Mouse (Mus musculus) midbrain, embryonic 10.5 days (tissue): Measurements from ENCODE around the gene Hps6. TPM values are rescaled to one million over a fixed set of nuclear protein-coding genes. Genes with fewer than 3 reads are reported as not detected.
"Not testable (repeated sequence)": the region's sequence is repeated elsewhere in the genome, so short reads cannot be mapped to it uniquely, and the experiment has no call there.

Experiments used
- DNase-seq: peaks from one replicate; pipeline ENCODE4 v3.0.0-alpha.2; 2017; ENCODE audit warnings: low spot score
- H3K27ac ChIP-seq: fragments of 300-500 bp; sonication (generic); replicated peaks from 2 replicates; pipeline ENCODE4 v1.5.1; 2016; ENCODE audit warnings: mild to moderate bottlenecking
- H3K27me3 ChIP-seq: fragments of 300-500 bp; sonication (generic); 2 replicates; pipeline ENCODE4 v1.6.1; 2016; ENCODE audit warnings: low read depth, mild to moderate bottlenecking; ENCODE audit not compliant: poor library complexity, severe bottlenecking
- H3K36me3 ChIP-seq: fragments of 300-500 bp; sonication (generic); 2 replicates; pipeline ENCODE4 v1.6.1; 2016; ENCODE audit warnings: mild to moderate bottlenecking, moderate library complexity
- H3K4me1 ChIP-seq: fragments of 300-500 bp; sonication (generic); 2 replicates; pipeline ENCODE4 v1.6.1; 2016
- H3K4me3 ChIP-seq: fragments of 300-500 bp; sonication (generic); 2 replicates; pipeline ENCODE4 v1.5.1; 2016; ENCODE audit warnings: mild to moderate bottlenecking, moderate library complexity
- H3K9me3 ChIP-seq: fragments of 300-500 bp; sonication (generic); replicated peaks from 2 replicates; pipeline ENCODE4 v1.6.1; 2016; ENCODE audit warnings: mild to moderate bottlenecking
- WGBS: fragments of 180-500 bp; shearing (Covaris S2); methylation state at CpG from one replicate; pipeline ENCODE4 v1.1.7; 2016; 5-methylcytosine and 5-hydroxymethylcytosine counted together
- polyA plus RNA-seq: library from polyadenylated mRNA; unstranded; fragments of >200 nt; fragmentation: Nextera tagmentation; extraction: Ambion mirVana; gene quantifications from 2 replicates; pipeline ENCODE4 v1.2.1, GENCODE M21; 2016

Hps6 gene
- polyA plus RNA-seq = 4.3 and 4.7 TPM in 2 replicates

- peak within 1 kb of the TSS; percentile 78 for H3K4me3 ChIP-seq
- H3K4me1 ChIP-seq = peaks cover 30% of the 10 kb centered on the region
- DNase-seq = peak; percentile 72
- H3K36me3 ChIP-seq = no peaks in the 10 kb centered on the region; the same call in 1 of the 2 replicates
- H3K27me3 ChIP-seq = peaks cover 32% of the 10 kb centered on the region
- H3K27ac ChIP-seq = peak within 1 kb of the TSS; percentile 79
- WGBS = 1% methylated on average over 70 of the region's 70 CpGs
- no peaks in the 10 kb centered on the region for H3K9me3 ChIP-seq
These were observed at the start of gene Hps6 for GRCm38 (mm10) chr19:46003371-46004226. Gene Hps6, plus strand, starts transcription at chr19:46003508.

- Histone ChIP-seq H3K27me3 (no peaks in the 10 kb centered on the region), H3K36me3 (peaks cover 28% of the 10 kb centered on the region), H3K9me3 (no peaks in the 10 kb centered on the region), H3K4me3 (no peak overlapping the region), H3K27ac (no peak overlapping the region), H3K4me1 (no peaks in the 10 kb centered on the region)
- WGBS = 92% methylated on average over 7 of the region's 7 CpGs
- no peak for DNase-seq
These were observed 46.6 kb upstream of the Hps6 start for GRCm38 (mm10) chr19:45956736-45957135.

- Histone ChIP-seq H3K9me3 (no peaks in the 10 kb centered on the region), H3K36me3 (peaks cover 38% of the 10 kb centered on the region), H3K27me3 (no peaks in the 10 kb centered on the region), H3K4me3 (no peak overlapping the region), H3K4me1 (no peaks in the 10 kb centered on the region), H3K27ac (no peak overlapping the region)
- DNase-seq = no peak
- 46% methylated on average over 5 of the region's 5 CpGs for WGBS
These were observed 42.5 kb upstream of the Hps6 start for GRCm38 (mm10) chr19:45960770-45961169.

- peaks cover 8% of the 10 kb centered on the region for H3K36me3 ChIP-seq
- H3K4me3 ChIP-seq = no peak overlapping the region
- no peak overlapping the region for H3K27ac ChIP-seq
- no peaks in the 10 kb centered on the region for H3K4me1 ChIP-seq
- no peaks in the 10 kb centered on the region for H3K27me3 ChIP-seq
- no peaks in the 10 kb centered on the region for H3K9me3 ChIP-seq
- no peak for DNase-seq
These were observed 18.9 kb upstream of the Hps6 start for GRCm38 (mm10) chr19:45984379-45984778.

- 98% methylated on average over 3 of the region's 3 CpGs for WGBS
- Histone ChIP-seq H3K36me3 (peaks cover 9% of the 10 kb centered on the region), H3K4me3 (no peak overlapping the region), H3K9me3 (no peaks in the 10 kb centered on the region), H3K27ac (no peak overlapping the region), H3K27me3 (no peaks in the 10 kb centered on the region), H3K4me1 (no peaks in the 10 kb centered on the region)
- DNase-seq = no peak
These were observed 15.1 kb upstream of the Hps6 start for GRCm38 (mm10) chr19:45988238-45988637.

GRCm38 (mm10) chr19:45991171-45991570 is 12.1 kb upstream of the Hps6 start:
- 94% methylated on average over 3 of the region's 3 CpGs for WGBS
- Histone ChIP-seq H3K36me3 (peaks cover 31% of the 10 kb centered on the region), H3K27ac (no peak overlapping the region), H3K4me3 (no peak overlapping the region), H3K9me3 (peaks cover 18% of the 10 kb centered on the region), H3K4me1 (no peaks in the 10 kb centered on the region), H3K27me3 (no peaks in the 10 kb centered on the region)
- no peak for DNase-seq

- H3K27ac ChIP-seq, H3K4me3 ChIP-seq, H3K27me3 ChIP-seq, DNase-seq, H3K4me1 ChIP-seq: not testable (repeated sequence)
- H3K36me3 ChIP-seq = peaks cover 23% of the 10 kb centered on the region
- WGBS = 92% methylated on average over 6 of the region's 6 CpGs
- H3K9me3 ChIP-seq = peaks cover 18% of the 10 kb centered on the region
These were observed 9.9 kb upstream of the Hps6 start for GRCm38 (mm10) chr19:45993441-45993840.

GRCm38 (mm10) chr19:45993981-45994737 is 9.1 kb upstream of the Hps6 start:
- Histone ChIP-seq H3K4me1 (peaks cover 13% of the 10 kb centered on the region), H3K27me3 (no peaks in the 10 kb centered on the region)

GRCm38 (mm10) chr19:45997365-45997764 is 5.9 kb upstream of the Hps6 start:
- H3K4me1 ChIP-seq = peaks cover 13% of the 10 kb centered on the region
- H3K36me3 ChIP-seq = peaks cover 22% of the 10 kb centered on the region
- H3K27me3 ChIP-seq = peaks cover 4% of the 10 kb centered on the region
- WGBS = 72% methylated on average over 5 of the region's 5 CpGs
- H3K9me3 ChIP-seq = peaks cover 18% of the 10 kb centered on the region
- H3K27ac ChIP-seq = peak overlapping the region; percentile 94
- peak overlapping the region; percentile 69 for H3K4me3 ChIP-seq
- no peak for DNase-seq

More at GRCm38 (mm10) chr19:45993981-45994737, 9.1 kb upstream of the Hps6 start:
- 94% methylated on average over 13 of the region's 13 CpGs for WGBS
- DNase-seq = no peak
- H3K4me3 ChIP-seq = no peak overlapping the region
- H3K9me3 ChIP-seq = peaks cover 18% of the 10 kb centered on the region
- H3K36me3 ChIP-seq = peaks cover 23% of the 10 kb centered on the region
- no peak overlapping the region for H3K27ac ChIP-seq

GRCm38 (mm10) chr19:45997785-45998693 is 5.3 kb upstream of the Hps6 start, which contains the start of gene Armh3:
Gene Armh3, minus strand, starts transcription at chr19:45998488.
- H3K27me3 ChIP-seq = peaks cover 9% of the 10 kb centered on the region
- H3K36me3 ChIP-seq = peaks cover 22% of the 10 kb centered on the region
- H3K27ac ChIP-seq = peak within 1 kb of the TSS; percentile 94
- DNase-seq = peak; percentile 94
- WGBS = 1% methylated on average over 76 of the region's 76 CpGs
- peaks cover 14% of the 10 kb centered on the region for H3K4me1 ChIP-seq
- peak within 1 kb of the TSS; percentile 69 for H3K4me3 ChIP-seq
- peaks cover 18% of the 10 kb centered on the region for H3K9me3 ChIP-seq

GRCm38 (mm10) chr19:45998694-45999217 is 4.6 kb upstream of the Hps6 start:
- Histone ChIP-seq H3K9me3 (peaks cover 17% of the 10 kb centered on the region), H3K4me3 (peak overlapping the region; percentile 69), H3K27ac (peak overlapping the region; percentile 94), H3K27me3 (peaks cover 11% of the 10 kb centered on the region), H3K36me3 (peaks cover 21% of the 10 kb centered on the region), H3K4me1 (peaks cover 22% of the 10 kb centered on the region)
- WGBS = 16% methylated on average over 8 of the region's 8 CpGs
- no peak for DNase-seq

GRCm38 (mm10) chr19:45999378-45999777 is 3.9 kb upstream of the Hps6 start:
- H3K4me1 ChIP-seq = peaks cover 28% of the 10 kb centered on the region
- 89% methylated on average over 1 of the region's 1 CpGs for WGBS
- H3K9me3 ChIP-seq = peaks cover 11% of the 10 kb centered on the region
- DNase-seq = no peak
- peaks cover 17% of the 10 kb centered on the region for H3K27me3 ChIP-seq
- H3K36me3 ChIP-seq = peaks cover 15% of the 10 kb centered on the region
- no peak overlapping the region for H3K27ac ChIP-seq
- H3K4me3 ChIP-seq = no peak overlapping the region
